Comparison of ENCODE assay signal across 27 mouse cellular contexts in the genomic region with DNA sequence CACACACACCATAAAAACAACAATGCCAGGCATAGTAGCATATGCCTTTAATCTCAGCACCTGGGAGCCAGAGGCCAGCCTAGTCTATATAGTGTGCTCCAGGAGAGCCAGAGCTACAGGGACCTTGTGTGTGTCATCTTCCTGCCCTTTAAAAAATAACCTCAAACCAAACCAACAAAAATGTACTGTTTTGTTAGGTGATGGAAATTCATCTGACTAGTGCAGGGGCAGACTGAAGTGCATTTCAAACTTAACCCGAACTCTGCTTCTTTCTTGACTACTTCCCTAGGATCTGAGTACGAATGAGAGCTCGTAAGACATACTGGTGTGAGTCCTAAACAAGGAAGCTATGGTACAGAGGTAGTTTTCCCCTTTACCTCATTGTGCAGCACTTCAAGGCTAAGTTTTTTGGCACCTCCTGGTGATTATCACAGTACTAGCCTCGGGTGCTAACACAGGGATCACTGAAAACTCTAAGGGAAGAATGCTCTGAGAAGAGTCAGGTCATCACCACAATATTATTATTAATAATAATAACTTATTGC. TPM values are rescaled to one million over a fixed set of nuclear protein-coding genes. Genes with fewer than 3 reads are reported as not detected.
DNase-seq lines count a peak whose midpoint lies in the region; ATAC-seq and TF ChIP-seq lines count a peak whose summit lies in the region.
"Had no signal": no experiment of that assay in that cellular context is flagged by ENCODE, and none has a peak within 500 bp of the region (broad histone marks: within the 10 kb centered on the region; RNA-seq: fewer than 3 reads in every experiment).

No protein-coding gene starts in this region.

- peaks cover 64% of the 10 kb centered on the region for H3K79me3 ChIP-seq in C2C12 (ENCODE audit: low read depth)

- no peak for TF ChIP-seq EP300 in CH12.LX (IDR thresholded peaks at IDR 0.05; ENCODE audit: low read length)

- no peaks in the 10 kb centered on the region for H3K27me3 ChIP-seq in lung, embryonic 14.5 days (ENCODE audit: insufficient read depth, low read length)
- no peaks in the 10 kb centered on the region for H3K27me3 ChIP-seq in C2C12 (ENCODE audit: control insufficient read depth, insufficient read depth, insufficient read length)
- H3K27me3 ChIP-seq in CH12.LX (replicated peaks), result no peaks in the 10 kb centered on the region
- H3K27me3 ChIP-seq: embryonic facial prominence, embryonic 12.5 days; hindbrain, embryonic 15.5 days; liver, embryonic 15.5 days; neural tube, embryonic 13.5 days; stomach, embryonic 15.5 days had no signal

- H3K4me3 ChIP-seq in lung, embryonic 14.5 days (ENCODE audit: low read depth, low read length), result no peak overlapping the region
- H3K4me3 ChIP-seq in C2C12 (ENCODE audit: insufficient read depth, poor library complexity, severe bottlenecking) (no peak overlapping the region), CH12.LX (replicated peaks in 1 of 3; ENCODE audit: low read depth in 2 of 3, low read length in 2 of 3, poor library complexity in 1 of 3) (peak overlapping the region in 1 of 3 experiments; percentile 1)
- H3K4me3 ChIP-seq: embryonic facial prominence, embryonic 12.5 days; forebrain, embryonic 10.5 days; hindbrain, embryonic 10.5 days; hindbrain, embryonic 15.5 days; liver, embryonic 15.5 days; neural tube, embryonic 13.5 days; stomach, embryonic 15.5 days had no signal

- H3K36me3 ChIP-seq in lung, embryonic 14.5 days (ENCODE audit: insufficient read depth), result no peaks in the 10 kb centered on the region
- H3K36me3 ChIP-seq in C2C12 (ENCODE audit: control insufficient read depth, insufficient read depth) (peaks cover 58% of the 10 kb centered on the region), CH12.LX (replicated peaks in 1 of 2; ENCODE audit: control insufficient read depth in 1 of 2, insufficient read depth in 1 of 2, low read length in 1 of 2) (peaks cover 2 to 4% of the 10 kb centered on the region in 2 experiments)
- H3K36me3 ChIP-seq: embryonic facial prominence, embryonic 12.5 days; hindbrain, embryonic 10.5 days; hindbrain, embryonic 15.5 days; neural tube, embryonic 13.5 days; stomach, embryonic 15.5 days had no signal

- WGBS in lung, embryonic 14.5 days, result 72% methylated on average over 4 of the region's 4 CpGs

- peaks cover 10% of the 10 kb centered on the region for H3K4me1 ChIP-seq in lung, embryonic 14.5 days (ENCODE audit: insufficient read depth)
- H3K4me1 ChIP-seq in CH12.LX (ENCODE audit: control insufficient read depth in 1 of 2, insufficient read depth in 2 of 2), result peaks cover 32 to 85% of the 10 kb centered on the region in 2 experiments

- no peak for DNase-seq in lung, embryonic 14.5 days
- DNase-seq in lung, postnatal 4 days, result no peak
- DNase-seq in CH12.LX (ENCODE audit: extremely low read depth), result no peak
- peak; percentile 36 for DNase-seq in naive thymus-derived CD4-positive, alpha-beta T cell, adult 2 months (ENCODE audit: low read depth)
- no peak for DNase-seq in cerebellum, postnatal 14 days
- DNase-seq in adrenal gland, postnatal 25 days, result no peak
- DNase-seq: adrenal gland, postnatal 10 days; cerebellum, adult 11 months; cerebellum, adult 9-10 months; embryo, embryonic 11 days; heart, postnatal 14 days; kidney, adult 18-20 months; kidney, postnatal 36 days; left cerebral cortex, postnatal 4 days; right cerebral cortex, postnatal 4 days; thymus, postnatal 14 days had no signal

- TF ChIP-seq POLR2A in CH12.LX (IDR thresholded peaks at IDR 0.05; ENCODE audit: low read depth, low read length), result peak; percentile 35

- H3K27ac ChIP-seq in lung, embryonic 14.5 days (ENCODE audit: low read depth), result 0 out of 2 replicates have a peak overlapping the region, but pooled peaks have one; percentile 4
- peak overlapping the region; percentile 61 for H3K27ac ChIP-seq in CH12.LX (ENCODE audit: insufficient read depth, low read depth)
- H3K27ac ChIP-seq: embryonic facial prominence, embryonic 12.5 days; forebrain, embryonic 10.5 days; hindbrain, embryonic 10.5 days; hindbrain, embryonic 15.5 days; liver, embryonic 15.5 days; neural tube, embryonic 13.5 days; stomach, embryonic 15.5 days had no signal

- no peak overlapping the region for H3K9ac ChIP-seq in lung, embryonic 14.5 days
- H3K9ac ChIP-seq in CH12.LX (ENCODE audit: insufficient read depth, low read depth), result 0 out of 2 replicates have a peak overlapping the region, but pooled peaks have one; percentile 4
- H3K9ac ChIP-seq: embryonic facial prominence, embryonic 12.5 days; hindbrain, embryonic 15.5 days; liver, embryonic 15.5 days; neural tube, embryonic 13.5 days; stomach, embryonic 15.5 days had no signal

- no peaks in the 10 kb centered on the region for H3K9me3 ChIP-seq in lung, embryonic 14.5 days (ENCODE audit: low read depth, low read length)
- H3K9me3 ChIP-seq in CH12.LX (replicated peaks; ENCODE audit: low read length), result no peaks in the 10 kb centered on the region
- H3K9me3 ChIP-seq: embryonic facial prominence, embryonic 12.5 days; forebrain, embryonic 10.5 days; hindbrain, embryonic 10.5 days; hindbrain, embryonic 15.5 days; liver, embryonic 15.5 days; neural tube, embryonic 13.5 days; stomach, embryonic 15.5 days had no signal

- H3ac ChIP-seq in C2C12 (ENCODE audit: control insufficient read depth, insufficient read length, low read depth), result peak overlapping the region; percentile 59

- H3K4me2 ChIP-seq in lung, embryonic 14.5 days, result no peak overlapping the region
- no peak overlapping the region for H3K4me2 ChIP-seq in CH12.LX (ENCODE audit: insufficient read depth, low read depth, poor library complexity, severe bottlenecking)
- H3K4me2 ChIP-seq: embryonic facial prominence, embryonic 12.5 days; hindbrain, embryonic 15.5 days; liver, embryonic 15.5 days; midbrain, embryonic 11.5 days; neural tube, embryonic 13.5 days; stomach, embryonic 15.5 days had no signal

- no peak for TF ChIP-seq RAD21 in CH12.LX (IDR thresholded peaks at IDR 0.05; ENCODE audit: low read depth, low read length)

- in situ Hi-C loops in CH12.LX (cut with MboI; ENCODE audit: low pct_ligation_motif_present, low pct_unique_long_range_greater_than_20kb, low sequenced_read_pairs), result no loop called here

- no peak for TF ChIP-seq CTCF in lung, embryonic 14.5 days (IDR thresholded peaks at IDR 0.05; ENCODE audit: low read depth)
- TF ChIP-seq CTCF in C2C12 (IDR thresholded peaks at IDR 0.05; ENCODE audit: control insufficient read depth, insufficient read depth, insufficient read length) (no peak), CH12.LX (conservative IDR thresholded peaks at IDR 0.05 in 1 of 2, IDR thresholded peaks at IDR 0.05 in 1 of 2; ENCODE audit: low read depth in 2 of 2, low read length in 2 of 2) (no peak)

- H3K79me2 ChIP-seq in C2C12 (ENCODE audit: control insufficient read depth, insufficient read depth) (peaks cover 81% of the 10 kb centered on the region), CH12.LX (replicated peaks; ENCODE audit: control insufficient read depth, extremely low read depth, insufficient read depth, poor library complexity, severe bottlenecking) (peaks cover 9% of the 10 kb centered on the region; the same call in 1 of the 2 replicates)

- dilution Hi-C loops in CH12.LX (cut with MboI; ENCODE audit: extremely low pct_ligation_motif_present, extremely low pct_unique_long_range_greater_than_20kb, low sequenced_read_pairs), result no loop called here

- ATAC-seq in lung, embryonic 14.5 days (ENCODE audit: insufficient read depth), result no peak
- ATAC-seq: forebrain, embryonic 16.5 days; midbrain, embryonic 16.5 days had no signal

TF ChIP-seq in C2C12, 6 proteins besides CTCF, POLR2A, EP300 and RAD21:
- TF ChIP-seq MYOG (IDR thresholded peaks at IDR 0.05; ENCODE audit: control insufficient read depth, extremely low read depth, insufficient read length) (no peak), MAX (IDR thresholded peaks at IDR 0.05) (no peak), CEBPB (IDR thresholded peaks at IDR 0.05; ENCODE audit: low read depth) (no peak), USF1 (IDR thresholded peaks at IDR 0.05; ENCODE audit: low read depth) (no peak), FOSL1 (IDR thresholded peaks at IDR 0.05; ENCODE audit: insufficient read depth, low read length, poor library complexity, severe bottlenecking) (no peak), MYOD1 (IDR thresholded peaks at IDR 0.05; ENCODE audit: control insufficient read depth, insufficient read length, low read depth) (no peak)
TF ChIP-seq in C2C12: peak in this region for 0.

TF ChIP-seq in CH12.LX, 34 proteins besides CTCF, POLR2A, EP300 and RAD21:
- TF ChIP-seq USF1 (IDR thresholded peaks at IDR 0.05; ENCODE audit: low read depth, low read length) (no peak), ELF1 (IDR thresholded peaks at IDR 0.05; ENCODE audit: low read depth, low read length) (peak; percentile 14; the same call in 1 of the 2 replicates)

RNA-seq across cellular contexts. Expression of gene Tubd1, which starts 46.6 kb away (rescaled TPM):
- polyA plus RNA-seq in lung, embryonic 14.5 days (2014; fragmentation: Nextera tagmentation; extraction: Ambion mirVana), result 14.2 and 14.7 TPM in 2 replicates
- 6.1 TPM for polyA plus RNA-seq in C2C12 (2012; fragmentation: generic; extraction: Trizol)
- total RNA-seq in CH12.LX (2012; rRNA removed), result 11.9 and 14.3 TPM in 2 replicates
- 9.7 and 9.8 TPM in 2 replicates for total RNA-seq in CH12.LX (2014; rRNA removed)
- polyA plus RNA-seq in CH12.LX (2012; ENCODE audit: insufficient read length, low read depth), result 12.6 and 13.4 TPM in 2 replicates
- total RNA-seq in adrenal gland, postnatal 25 days (2021), result 8.5 and 10.5 TPM in 2 replicates

RNA-seq across cellular contexts. Expression of gene Rps6kb1, which starts 46.8 kb away (rescaled TPM):
- polyA plus RNA-seq in lung, embryonic 14.5 days (2014; fragmentation: Nextera tagmentation; extraction: Ambion mirVana), result 58.8 and 66.5 TPM in 2 replicates
- polyA plus RNA-seq in C2C12 (2012; fragmentation: generic; extraction: Trizol) (9.8 TPM), CH12.LX (2012; ENCODE audit: insufficient read length, low read depth) (110 and 152 TPM in 2 replicates)
- total RNA-seq in CH12.LX (2012; rRNA removed) (45.2 and 56.7 TPM in 2 replicates), CH12.LX (2014; rRNA removed) (76.9 and 79.9 TPM in 2 replicates)
- 41.3 and 44.1 TPM in 2 replicates for total RNA-seq in adrenal gland, postnatal 25 days (2021)
